Mouse (Mus musculus) E14TG2a.4 (cell line): Measurements from ENCODE around the gene Dis3l2.

Source experiments
- CTCF ChIP-seq: conservative IDR thresholded peaks from 2 replicates; pipeline ENCODE4 v1.5.1; 2014; ENCODE audit warnings: low read length
- NANOG ChIP-seq: IDR thresholded peaks from 2 replicates; pipeline ENCODE4 v1.6.1; 2014; ENCODE audit warnings: borderline replicate concordance, low read length, mixed read lengths

DNA sequence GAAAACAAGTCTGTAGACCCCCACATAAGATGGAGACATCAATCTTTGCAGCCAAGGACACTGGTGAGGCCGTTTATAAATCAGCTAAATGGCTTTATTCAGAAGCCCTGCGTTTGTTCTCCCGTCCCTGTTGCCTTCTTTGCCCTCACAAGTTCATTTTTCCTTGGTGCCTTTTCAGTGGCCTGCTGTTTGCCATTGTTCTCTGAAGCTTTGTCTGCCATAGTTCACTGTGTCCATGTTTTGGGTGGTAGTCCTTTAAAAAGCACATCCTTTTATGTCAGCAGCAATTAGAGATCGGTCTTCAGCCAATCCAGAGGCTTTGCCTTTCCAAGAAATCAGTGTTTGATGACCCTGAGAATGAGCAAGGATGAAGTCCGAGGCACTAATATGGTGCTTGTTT is 289.2 kb downstream of the Dis3l2 start:
- TF ChIP-seq CTCF (no peak), NANOG (no peak)
